Mouse (Mus musculus) stomach, postnatal 0 days (tissue): ENCODE results near the gene Lurap1.

Experiments used
- CTCF ChIP-seq: IDR thresholded peaks from 2 replicates; pipeline ENCODE4 v1.5.1; 2016; ENCODE audit warnings: antibody characterized with exemption, low read depth, mild to moderate bottlenecking, moderate library complexity
- EP300 ChIP-seq: optimal IDR thresholded peaks from 2 replicates; pipeline ENCODE3; 2016; ENCODE audit warnings: antibody characterized with exemption

DNA sequence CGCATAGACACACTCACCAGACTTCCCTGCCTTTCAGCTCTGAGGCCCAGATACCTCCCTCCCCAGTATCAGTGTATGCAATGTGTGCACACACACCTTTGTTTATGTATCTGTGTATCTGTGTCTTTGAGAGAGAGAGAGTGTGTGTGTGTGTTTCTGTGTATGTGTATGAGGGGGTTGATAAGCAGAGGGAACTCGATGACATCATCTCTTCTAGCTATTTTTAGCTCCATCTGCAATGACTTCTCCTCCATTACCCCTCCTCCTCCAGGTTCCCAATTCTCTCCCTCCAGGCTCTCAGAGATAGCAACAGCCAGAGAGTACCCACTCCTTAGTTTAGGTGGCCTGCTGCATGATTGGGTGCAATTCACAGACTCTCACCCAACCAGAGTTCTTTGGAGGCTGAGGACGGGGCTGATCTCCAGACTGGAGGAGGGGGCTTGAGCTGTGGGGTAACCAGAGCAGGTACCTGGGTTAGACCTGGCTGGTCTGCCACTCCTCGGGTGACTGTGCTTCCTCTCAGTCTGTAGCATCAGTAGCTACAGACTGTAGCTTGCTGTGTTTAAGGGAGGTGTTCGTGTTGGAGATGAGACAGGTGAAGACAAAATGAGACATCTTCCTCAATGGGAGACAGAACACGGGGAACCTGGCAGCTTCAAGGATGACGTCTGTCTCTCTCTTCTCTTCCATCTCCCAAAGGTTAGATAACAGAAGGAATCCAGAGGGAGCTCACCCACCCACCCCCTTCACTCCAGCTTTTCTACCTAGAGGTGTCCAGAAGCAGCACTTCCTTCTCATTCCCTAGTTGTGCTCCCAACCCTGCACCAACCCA lies 24.8 kb upstream of the Lurap1 start:
- no peak for TF ChIP-seq CTCF
- TF ChIP-seq EP300: no peak
